Mouse (Mus musculus): ENCODE measurements around the gene Sdr16c6. TPM values are rescaled to one million over a fixed set of nuclear protein-coding genes. Genes with fewer than 3 reads are reported as not detected.

The Sdr16c6 gene
- polyA plus RNA-seq (2016; fragmentation: Nextera tagmentation; extraction: Ambion mirVana): 0.12 TPM in 1 of 2 replicates, not detected in the other

GRCm38 (mm10) chr4:4077372-4077771, at the start of gene Sdr16c6:
Gene Sdr16c6 (minus strand): TSS chr4:4077522.
- ATAC-seq (ENCODE audit: insufficient number of reproducible peaks, insufficient read depth, low FRiP score, low TSS enrichment, low read depth): no peak
- H3K27me3 ChIP-seq: no peaks in the 10 kb centered on the region
- WGBS: 73% methylated on average over 3 of the region's 3 CpGs
- no peak within 1 kb of the TSS for H3K4me3 ChIP-seq (replicated peaks)
- H3K9ac ChIP-seq (replicated peaks): no peak within 1 kb of the TSS
- H3K9me3 ChIP-seq: no peaks in the 10 kb centered on the region
- H3K4me1 ChIP-seq (replicated peaks): no peaks in the 10 kb centered on the region
- no peaks in the 10 kb centered on the region for H3K36me3 ChIP-seq
- no peak within 1 kb of the TSS for H3K27ac ChIP-seq
- no peak within 1 kb of the TSS for H3K4me2 ChIP-seq

- Histone ChIP-seq H3K4me3 (replicated peaks) (no peak overlapping the region), H3K4me2 (no peak overlapping the region)
- no peak for ATAC-seq (ENCODE audit: insufficient number of reproducible peaks, insufficient read depth, low FRiP score, low TSS enrichment, low read depth)
Observed at GRCm38 (mm10) chr4:4080180-4080579, 2.9 kb upstream of the Sdr16c6 start.

GRCm38 (mm10) chr4:4079132-4079531, 1.8 kb upstream of the Sdr16c6 start:
- Histone ChIP-seq H3K27me3 (no peaks in the 10 kb centered on the region), H3K27ac (no peak overlapping the region), H3K4me3 (replicated peaks) (no peak overlapping the region), H3K9ac (replicated peaks) (no peak overlapping the region), H3K9me3 (no peaks in the 10 kb centered on the region), H3K4me1 (replicated peaks) (no peaks in the 10 kb centered on the region), H3K4me2 (no peak overlapping the region), H3K36me3 (no peaks in the 10 kb centered on the region)
- no peak for ATAC-seq (ENCODE audit: insufficient number of reproducible peaks, insufficient read depth, low FRiP score, low TSS enrichment, low read depth)
- 87% methylated on average over 3 of the region's 3 CpGs for WGBS

More at GRCm38 (mm10) chr4:4080180-4080579, 2.9 kb upstream of the Sdr16c6 start:
- no peaks in the 10 kb centered on the region for H3K9me3 ChIP-seq
- H3K4me1 ChIP-seq (replicated peaks): no peaks in the 10 kb centered on the region
- no peak overlapping the region for H3K27ac ChIP-seq
- no peaks in the 10 kb centered on the region for H3K36me3 ChIP-seq
- H3K9ac ChIP-seq (replicated peaks): no peak overlapping the region
- no peaks in the 10 kb centered on the region for H3K27me3 ChIP-seq

GRCm38 (mm10) chr4:4076001-4076400, 1.3 kb downstream of the Sdr16c6 start:
- no peaks in the 10 kb centered on the region for H3K36me3 ChIP-seq
- H3K27ac ChIP-seq: no peak overlapping the region
- H3K9me3 ChIP-seq: no peaks in the 10 kb centered on the region
- no peak overlapping the region for H3K9ac ChIP-seq (replicated peaks)
- H3K4me3 ChIP-seq (replicated peaks): no peak overlapping the region
- no peaks in the 10 kb centered on the region for H3K4me1 ChIP-seq (replicated peaks)
- no peak for ATAC-seq (ENCODE audit: insufficient number of reproducible peaks, insufficient read depth, low FRiP score, low TSS enrichment, low read depth)
- no peak overlapping the region for H3K4me2 ChIP-seq
- no peaks in the 10 kb centered on the region for H3K27me3 ChIP-seq
- WGBS: 90% methylated on average over 2 of the region's 2 CpGs

Other genes starting within 250 kb of the Sdr16c6 start
- gene Gm11808, start 103.9 kb downstream of the Sdr16c6 start, polyA plus RNA-seq (2016; fragmentation: Nextera tagmentation; extraction: Ambion mirVana): 725 and 777 TPM in 2 replicates

Data from limb, embryonic 12.5 days (tissue).